Mouse (Mus musculus): ENCODE results near the gene Ryr2.

DNA sequence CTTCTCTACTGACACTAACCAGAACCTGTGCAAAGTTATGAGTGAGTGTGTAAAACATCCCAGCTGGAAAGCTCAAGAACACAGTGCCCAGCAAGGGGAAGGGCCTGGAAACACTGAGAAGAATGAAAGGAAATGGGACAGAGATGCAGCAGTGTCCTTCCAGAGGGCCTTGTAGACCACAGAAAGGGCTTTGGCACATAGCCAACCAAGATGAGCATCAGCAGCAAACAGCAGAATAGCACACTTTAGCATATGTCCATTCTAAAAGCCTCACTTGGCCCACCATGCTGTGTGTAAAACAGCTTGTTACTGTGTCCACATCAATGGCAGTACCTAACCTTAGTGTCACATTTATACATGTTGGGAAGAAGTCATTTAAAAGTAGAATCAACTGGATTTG is 142.4 kb downstream of the Ryr2 start:
- no peak for TF ChIP-seq CTCF (conservative IDR thresholded peaks at IDR 0.05; ENCODE audit: insufficient read depth, insufficient read length, low read depth, low read length)
- no peak for TF ChIP-seq POLR2A (IDR thresholded peaks at IDR 0.05; ENCODE audit: low read depth, low read length)

All from kidney, adult 2 months (tissue).